Mouse (Mus musculus) neutrophil, adult 5-6 weeks (primary cell): Measurements from ENCODE around the gene Pam. TPM values are rescaled to one million over a fixed set of nuclear protein-coding genes. Genes with fewer than 3 reads are reported as not detected.

Experiments used
- ATAC-seq: fragments of 151-379, 151-347 bp; 2 replicates; pipeline ENCODE4 v1.8.0; 2017; ENCODE audit warnings: mild to moderate bottlenecking, moderate TSS enrichment; ENCODE audit not compliant: insufficient number of reproducible peaks, poor library complexity, low FRiP score, severe bottlenecking; ENCODE audit errors: extremely low read depth
- total RNA-seq: library from RNA; stranded (forward); fragments of 200-1000 nt; gene quantifications from 2 replicates; pipeline ENCODE4 v1.2.3, GENCODE M21; 2017

Gene Pam
- total RNA-seq, result 7.8 and 12.4 TPM in 2 replicates

GRCm38 (mm10) chr1:98095246-98095990 is at the start of gene Pam:
Pam (minus strand) TSS chr1:98095646.
- ATAC-seq, result peak; percentile 50

DNA sequence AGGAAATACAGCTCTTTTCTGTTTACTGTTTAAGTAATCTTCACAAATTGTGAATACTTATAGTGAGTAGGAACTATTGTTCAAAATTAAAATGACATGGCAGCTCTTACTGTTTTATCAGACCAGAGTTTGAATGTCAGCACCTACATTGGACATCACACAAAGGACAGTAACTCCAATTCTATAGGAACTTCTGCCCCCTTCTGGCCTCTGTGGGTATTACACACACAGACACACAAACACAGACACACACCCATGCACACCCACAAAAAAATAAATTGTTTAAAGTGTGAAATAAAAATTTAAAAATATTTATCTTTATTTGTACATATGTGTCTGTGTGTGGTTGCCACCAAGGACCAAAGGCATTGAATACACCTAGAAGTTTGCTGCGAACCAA is 49.4 kb upstream of the Pam start:
- ATAC-seq, result no peak

DNA sequence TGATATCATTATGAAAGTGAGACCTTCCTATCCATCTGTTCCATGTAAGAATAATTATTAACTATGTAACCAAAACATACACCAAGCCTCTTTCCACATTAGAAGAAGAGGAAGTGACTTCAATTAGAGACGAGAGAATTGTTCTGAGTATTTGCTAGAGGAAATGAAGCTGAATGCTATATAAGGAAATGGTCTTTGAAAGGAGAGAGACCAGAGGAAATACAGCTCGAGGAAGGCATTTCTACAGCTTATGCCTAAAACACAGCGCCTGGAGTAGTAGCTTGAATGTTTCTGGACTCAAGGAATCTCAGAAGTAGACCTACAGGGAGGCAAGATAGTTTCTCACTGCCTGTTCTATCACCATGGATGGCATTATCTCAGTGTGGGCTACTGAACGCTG is 35.8 kb upstream of the Pam start:
- no peak for ATAC-seq

DNA sequence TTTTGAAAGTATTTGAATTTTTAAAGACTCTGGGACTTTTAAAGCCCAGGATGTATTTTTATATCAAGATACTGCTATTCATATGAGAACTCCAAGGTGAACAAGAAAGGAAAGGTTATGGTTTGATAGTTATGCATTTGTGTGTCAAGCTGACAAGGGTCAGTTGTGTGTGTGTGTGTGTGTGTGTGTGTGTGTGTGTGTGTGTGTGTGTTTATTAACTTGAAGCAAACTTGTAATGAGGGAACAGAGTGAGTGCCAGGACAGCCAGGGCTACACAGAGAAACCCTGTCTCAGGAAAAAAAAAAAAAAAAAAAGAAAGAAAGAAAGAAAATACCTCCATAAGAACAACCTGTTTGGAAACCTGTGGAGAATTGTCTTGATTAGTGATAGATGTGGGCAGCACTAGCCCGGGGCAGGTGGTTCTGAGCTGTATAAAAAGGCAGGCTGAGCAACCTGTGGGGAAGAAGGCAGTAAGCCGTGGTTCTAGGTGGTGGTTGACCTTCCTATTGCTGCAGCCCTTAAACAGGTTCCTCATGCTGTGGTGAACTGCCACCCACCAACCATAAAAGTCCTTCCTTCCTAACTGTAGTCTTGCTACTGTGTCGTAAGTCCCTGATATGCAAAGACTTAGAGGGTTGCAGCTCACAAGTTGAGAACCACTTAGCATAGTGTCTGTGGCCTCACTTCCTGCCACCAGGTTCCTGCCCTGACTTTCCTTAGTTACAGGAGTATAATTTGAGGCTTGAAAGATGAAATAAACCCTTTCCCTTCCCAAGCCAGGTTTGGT is 34.3 kb upstream of the Pam start:
- ATAC-seq, result peak; percentile 76

DNA sequence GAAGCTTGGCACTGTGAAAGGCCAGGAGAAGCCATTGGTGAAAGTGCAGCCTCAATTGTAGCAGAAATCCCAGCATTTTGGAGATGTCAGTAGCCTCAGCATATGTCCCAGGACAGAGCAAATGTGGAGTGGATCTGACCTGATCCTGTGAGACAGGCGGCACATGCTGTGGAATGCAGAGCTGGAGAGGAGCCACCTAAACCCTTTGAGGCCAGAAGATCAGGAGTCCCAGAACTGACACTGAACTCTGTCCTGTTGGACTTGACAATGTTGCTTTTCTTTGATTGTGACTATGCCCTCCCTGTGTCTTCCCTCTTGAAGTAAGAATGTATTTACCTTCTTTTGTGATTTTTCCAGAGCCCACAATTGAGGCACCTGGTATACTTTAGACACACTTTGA is 33.7 kb upstream of the Pam start:
- no peak for ATAC-seq

DNA sequence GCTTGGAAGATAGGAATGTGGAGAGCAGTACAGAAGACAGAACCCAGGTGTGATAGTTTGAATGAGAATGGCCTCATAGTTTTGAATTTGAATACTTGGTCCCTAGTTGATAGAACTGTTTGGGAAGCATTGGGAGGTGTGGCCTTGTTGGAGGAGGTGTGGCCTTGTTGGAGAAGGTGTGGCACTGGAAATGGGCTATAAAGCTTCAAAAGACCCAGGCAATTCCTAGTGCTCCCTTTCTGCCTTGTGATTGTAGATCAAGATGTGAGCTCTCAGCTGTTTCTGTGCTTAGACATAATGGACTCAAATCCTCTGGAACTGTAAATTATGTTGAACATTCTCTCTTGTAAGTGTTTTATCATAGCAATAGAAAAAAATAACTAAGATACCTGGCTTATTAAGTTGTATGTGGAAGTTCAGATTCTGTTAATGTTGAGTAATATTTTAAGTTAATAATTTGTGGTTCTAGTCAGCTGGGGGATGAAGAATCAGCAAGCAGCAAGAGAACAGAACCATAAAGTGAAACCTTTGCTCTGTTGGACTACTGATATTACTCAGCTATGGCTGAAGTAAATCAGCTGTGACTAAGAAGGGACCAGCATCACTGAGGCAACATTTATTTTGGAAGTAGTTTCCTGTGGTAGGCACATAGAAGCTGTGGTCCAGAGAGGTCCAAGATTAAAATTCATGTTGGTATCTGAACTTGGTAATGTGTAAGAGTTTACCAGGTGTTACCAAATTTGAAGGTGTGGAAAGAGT is 33.1 kb upstream of the Pam start:
- ATAC-seq, result no peak

DNA sequence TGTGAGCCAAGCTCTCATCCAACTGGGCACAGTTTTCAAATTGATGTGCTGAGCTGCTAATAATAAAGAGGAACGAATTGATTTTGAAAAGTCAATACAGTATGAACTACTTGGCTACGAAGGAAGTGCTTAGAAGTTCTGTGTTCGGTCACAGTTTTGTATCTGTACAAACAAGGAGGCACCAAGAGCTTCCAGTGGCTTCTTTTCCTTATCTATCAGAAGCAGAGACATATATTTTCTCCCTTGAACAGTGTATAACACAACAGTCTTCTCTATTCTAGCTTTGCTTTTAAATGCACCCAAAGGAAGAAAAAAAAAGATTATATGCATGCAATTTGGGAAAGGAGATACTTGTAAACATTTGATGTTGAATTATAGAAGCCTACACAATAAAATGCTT is 30.8 kb upstream of the Pam start:
- ATAC-seq, result no peak

DNA sequence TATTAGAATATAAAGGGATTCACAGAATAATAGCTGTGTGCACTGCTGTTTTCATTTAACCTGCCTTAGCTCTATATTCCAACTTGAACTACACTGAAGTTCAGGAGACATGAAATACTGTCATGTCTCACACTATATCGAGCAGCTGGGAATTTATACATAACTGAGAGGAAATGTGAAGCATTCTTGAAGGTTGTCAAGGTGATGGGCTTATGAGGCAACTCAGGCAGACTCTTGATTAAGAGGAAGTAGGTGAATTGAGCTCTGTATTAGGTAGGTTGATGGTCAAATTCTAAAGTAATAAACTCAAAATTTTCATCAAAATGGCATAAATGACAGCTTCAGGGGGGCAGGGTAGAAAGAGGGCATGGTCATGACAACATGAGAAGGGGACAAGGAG is 29.3 kb upstream of the Pam start:
- no peak for ATAC-seq

- ATAC-seq, result no peak
Observed at GRCm38 (mm10) chr1:98119595-98119994, 24.1 kb upstream of the Pam start.

DNA sequence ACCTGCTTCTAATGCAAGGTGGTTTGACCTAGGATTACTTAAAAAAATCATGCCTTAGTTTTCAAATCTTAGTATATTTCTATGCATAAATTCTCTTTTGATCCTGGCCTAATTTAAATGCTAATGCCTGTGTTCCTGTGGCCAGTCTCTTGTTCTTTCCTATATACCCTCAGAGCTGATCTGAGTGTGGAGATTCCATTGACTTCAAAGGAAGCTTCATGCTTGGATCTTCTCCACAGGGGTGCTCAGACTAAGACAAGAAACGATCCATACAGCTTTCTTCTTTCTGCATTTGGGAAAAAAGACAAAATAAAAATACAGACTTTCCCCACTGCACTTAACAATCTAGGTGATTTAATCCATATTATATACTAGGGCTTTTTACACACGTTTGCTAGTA is 12.2 kb upstream of the Pam start:
- ATAC-seq, result no peak

- no peak for ATAC-seq
Observed at GRCm38 (mm10) chr1:98099441-98099840, 4.0 kb upstream of the Pam start.

DNA sequence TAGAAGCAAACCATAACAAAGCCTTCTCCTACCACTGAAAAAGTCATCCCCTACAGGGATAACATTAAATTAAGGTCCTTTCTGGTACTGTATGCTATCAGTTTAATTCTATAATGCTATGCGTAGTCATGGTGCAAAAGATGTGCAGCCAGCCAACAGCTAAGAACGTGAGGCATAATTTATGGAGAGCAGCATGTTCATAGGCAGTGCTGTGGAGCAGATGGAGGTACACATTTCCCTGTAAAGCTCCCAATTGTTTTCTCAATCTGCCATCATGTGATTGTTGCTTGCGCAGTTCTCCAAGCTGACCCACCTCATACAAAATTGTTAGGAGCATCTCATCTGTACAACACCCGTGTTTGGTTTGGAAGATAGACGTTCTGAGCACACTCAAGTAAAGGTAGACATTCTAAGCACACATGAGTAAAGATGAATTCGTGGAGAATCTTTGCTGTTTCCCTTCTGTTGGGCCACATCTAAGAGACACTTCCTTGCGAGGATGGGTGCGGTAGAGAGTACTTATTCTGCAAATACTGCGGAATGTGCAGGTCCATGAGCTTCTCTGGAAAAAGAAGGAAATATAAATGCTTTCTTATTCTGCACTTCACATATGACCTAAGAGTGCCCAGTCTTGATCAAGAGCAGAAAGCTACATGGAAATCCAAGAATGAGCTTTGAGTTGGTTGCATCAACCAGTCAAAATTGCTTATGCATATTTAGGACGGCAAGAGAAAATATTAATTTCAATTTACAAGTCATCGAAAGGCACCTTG is 2.7 kb upstream of the Pam start:
- ATAC-seq, result no peak

GRCm38 (mm10) chr1:98096396-98096935 is 1.0 kb upstream of the Pam start:
- no peak for ATAC-seq

DNA sequence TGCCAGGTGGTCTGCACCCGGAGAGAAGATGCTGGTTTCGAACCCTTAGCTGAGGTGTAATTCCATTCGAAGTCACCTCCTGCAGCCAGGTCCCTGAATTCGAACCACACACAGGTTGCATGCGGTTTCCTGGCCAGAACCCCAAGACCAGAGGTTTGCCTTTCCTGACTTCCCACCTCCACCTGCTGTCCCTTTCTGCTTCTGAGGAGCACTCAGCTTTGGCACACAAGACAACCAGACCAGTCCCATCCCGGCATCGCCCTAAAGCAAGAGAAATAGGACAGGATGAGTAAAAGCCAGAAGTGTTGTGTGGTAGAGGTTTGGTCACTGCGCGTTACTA is 515 bp upstream of the Pam start:
- no peak for ATAC-seq

GRCm38 (mm10) chr1:98094811-98095245 is 618 bp downstream of the Pam start:
- 0 out of 2 replicates have a peak, but pooled peaks have one; percentile 17 for ATAC-seq

- ATAC-seq, result 0 out of 2 replicates have a peak, but pooled peaks have one; percentile 30
Observed at GRCm38 (mm10) chr1:98089336-98089975, 6.0 kb downstream of the Pam start.

DNA sequence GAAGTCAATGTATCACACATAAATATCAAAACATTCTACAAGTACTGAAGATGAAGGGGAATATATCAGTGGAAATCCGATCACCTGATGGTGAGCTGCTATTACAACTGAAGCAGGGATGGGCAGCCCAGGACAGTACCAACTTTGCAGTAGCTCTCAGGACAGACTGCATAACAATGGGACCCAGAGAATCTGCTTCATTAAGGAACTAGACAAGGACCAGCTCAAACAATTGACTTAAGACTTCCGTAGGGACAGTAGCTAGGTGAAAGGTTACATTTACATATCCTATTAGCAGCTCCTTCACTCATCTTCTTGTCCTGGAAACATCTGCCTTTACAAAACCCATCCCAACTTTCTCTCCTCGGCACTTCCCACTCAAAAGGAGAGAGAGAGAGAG is 9.0 kb downstream of the Pam start:
- ATAC-seq, result no peak

DNA sequence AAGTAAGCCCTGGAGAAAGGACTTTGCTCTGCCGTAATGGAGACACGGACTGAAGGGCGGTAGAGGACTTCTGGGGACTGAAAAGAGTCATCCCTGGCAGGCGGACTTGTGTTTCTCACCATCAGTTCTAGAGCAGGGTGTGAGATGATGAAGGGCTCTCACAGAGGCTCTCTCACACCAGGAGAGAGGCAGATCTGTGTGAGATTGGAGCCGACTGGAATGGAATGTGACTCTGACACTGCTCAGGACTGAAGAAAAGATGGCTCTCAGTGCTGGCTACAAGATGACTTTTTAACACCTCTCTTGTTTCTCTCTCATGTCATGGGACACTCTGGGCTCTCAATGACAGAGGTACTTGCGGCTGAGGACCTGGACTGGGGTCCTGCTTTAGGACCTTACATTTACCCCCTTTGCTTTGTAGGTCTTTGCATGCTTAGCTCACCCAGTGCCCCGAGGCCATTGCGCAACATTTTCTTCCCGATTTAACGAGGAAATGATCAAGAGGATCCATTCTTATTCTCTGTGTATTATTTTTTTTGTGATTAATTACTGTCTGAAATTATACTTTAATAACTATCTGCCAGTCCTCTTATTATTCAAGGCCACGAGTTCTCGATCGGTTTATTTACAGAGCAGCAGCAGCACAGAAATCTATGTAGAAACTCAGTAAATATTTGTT is 10.7 kb downstream of the Pam start:
- no peak for ATAC-seq
